Mouse (Mus musculus): ENCODE data around the gene Zc3h7b.

Zc3h7b gene

DNA sequence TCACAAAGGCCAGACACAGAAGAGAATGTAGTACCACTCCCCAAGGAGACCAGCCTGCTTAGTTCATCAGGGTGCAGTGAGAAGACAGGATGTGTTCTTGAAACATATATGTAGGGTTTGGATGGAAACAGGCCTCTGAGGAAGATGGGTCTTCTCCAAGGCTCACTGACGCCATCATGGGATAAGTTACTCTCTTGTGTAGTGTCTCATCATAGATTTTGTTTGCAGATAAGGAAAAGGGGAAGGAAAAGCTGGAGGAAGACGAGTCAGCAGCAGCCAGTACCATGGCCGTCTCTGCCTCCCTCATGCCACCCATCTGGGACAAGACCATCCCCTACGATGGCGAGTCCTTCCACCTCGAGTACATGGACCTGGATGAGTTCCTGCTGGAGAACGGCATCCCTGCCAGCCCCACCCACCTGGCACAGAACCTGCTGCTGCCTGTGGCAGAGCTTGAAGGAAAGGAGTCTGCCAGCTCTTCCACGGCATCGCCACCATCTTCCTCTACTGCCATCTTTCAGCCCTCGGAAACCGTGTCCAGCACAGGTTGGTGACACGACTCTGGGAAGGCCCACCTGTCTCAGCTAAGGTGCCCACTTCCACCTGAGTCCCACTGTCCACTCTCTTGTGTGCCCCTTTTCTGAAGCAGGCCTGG lies 70.0 kb downstream of the Zc3h7b start:
- DNase-seq (ENCODE audit: low spot score) = no peak

DNA sequence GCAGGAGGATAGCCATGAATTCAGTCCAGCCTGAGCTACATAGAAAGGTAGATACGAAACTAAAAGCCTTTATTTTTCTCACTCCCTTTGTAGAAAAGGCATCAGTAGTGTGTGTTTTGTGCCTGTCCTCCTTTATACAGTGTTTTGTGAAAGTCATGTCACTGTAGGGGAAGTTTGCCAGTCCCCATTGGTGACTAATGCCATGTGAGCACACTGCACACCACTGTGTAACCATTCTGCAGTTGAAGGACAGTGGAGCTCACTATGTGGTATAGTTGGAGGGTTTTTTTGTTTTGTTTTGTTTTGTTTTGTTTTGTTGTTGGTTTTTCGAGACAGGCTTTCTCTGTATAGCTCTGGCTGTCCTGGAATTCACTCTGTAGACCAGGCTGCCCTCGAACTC lies 73.5 kb downstream of the Zc3h7b start:
- DNase-seq (ENCODE audit: low spot score) = no peak

DNA sequence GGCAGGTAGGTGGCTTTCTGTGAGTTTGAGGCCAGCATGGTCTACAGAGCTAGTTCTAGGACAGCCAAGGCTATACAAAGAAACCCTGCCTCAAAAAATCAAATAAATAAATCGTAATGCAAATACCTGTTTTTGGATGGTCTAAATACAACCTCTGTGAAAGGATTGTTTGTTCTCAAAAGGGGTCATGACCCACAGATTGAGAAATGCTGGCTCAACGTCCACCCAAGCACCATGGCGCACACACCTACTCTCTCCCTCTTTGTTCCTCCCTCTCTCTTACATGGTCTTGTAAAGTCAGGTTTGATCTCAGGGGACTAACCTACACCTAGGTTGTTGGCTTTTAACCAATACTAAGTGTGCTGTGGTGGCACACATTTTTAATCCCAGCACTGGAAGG lies 77.8 kb downstream of the Zc3h7b start:
- DNase-seq (ENCODE audit: low spot score) = no peak

DNA sequence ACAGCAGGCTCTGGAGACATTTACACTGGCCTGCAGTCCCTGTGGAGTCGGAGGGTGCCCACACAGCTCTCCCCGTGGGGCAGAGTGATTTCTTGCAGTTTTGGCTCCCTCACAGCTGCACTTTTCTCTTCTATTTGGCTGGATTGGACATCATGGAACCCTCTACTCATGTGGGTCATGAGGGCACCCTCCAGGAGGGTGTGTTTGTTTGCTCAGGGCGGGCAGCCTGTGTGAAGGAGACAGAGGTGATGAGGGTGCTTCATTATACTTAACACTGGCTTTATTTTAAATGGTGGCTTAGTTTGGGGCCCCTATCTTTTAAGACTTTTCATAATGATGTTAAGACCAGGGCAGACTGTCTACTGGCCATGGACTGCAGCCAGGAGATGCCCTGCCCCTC lies 80.0 kb downstream of the Zc3h7b start:
- DNase-seq (ENCODE audit: low spot score) = no peak

DNA sequence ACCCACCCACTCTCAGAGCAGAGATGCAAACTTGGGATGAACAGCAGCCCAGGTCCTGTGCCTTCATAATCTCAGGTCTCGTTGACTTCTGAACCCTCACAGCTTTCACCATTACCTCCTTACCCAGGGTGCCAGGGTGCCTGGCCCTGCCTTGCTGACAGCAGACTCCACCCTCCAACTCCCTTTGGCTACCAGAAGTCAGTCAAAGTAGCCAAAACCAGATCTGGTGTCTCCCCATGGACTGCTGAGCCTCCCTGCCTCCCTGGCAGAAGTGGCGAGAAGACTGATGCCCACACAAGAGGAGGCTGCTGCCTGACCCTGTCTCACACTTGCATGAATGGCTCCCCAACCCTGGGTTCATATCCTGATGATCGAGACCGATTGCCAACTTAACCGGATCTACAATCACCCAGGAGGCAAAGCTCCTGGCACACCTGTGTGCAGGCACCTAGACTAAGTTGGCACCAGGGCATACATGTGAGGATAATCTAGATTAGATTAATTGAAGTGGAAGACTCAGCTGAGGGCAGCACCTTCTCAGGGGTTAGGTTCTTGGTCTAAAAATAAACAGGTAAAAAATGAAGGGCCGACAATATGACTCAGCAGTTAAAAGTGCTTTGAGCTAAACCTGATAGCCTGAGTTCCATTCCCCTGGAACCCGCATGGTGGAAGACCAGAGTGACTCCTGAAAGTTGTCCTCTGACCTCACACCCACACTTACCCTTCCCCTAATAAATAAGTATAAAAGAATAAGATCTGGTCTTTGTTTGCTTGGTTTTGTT lies 83.8 kb downstream of the Zc3h7b start:
- DNase-seq (ENCODE audit: low spot score) = no peak

DNA sequence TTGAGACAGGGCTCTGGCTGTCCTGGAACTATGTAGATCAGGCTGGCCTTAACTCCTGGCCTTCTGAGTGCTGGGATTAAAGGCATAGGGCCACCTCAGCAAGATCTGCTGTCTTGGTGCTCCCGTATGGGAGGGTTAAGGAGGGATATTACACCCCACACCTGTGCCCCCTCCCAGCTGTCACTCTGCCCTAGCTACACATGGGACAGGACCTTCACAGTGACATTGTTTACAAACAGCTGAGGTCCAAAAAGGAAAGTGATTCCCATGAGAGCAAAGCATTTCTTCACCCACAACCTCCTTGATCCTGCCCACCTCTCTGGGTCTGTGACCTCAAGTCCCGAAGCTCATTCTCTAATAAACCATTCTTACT lies 84.3 kb downstream of the Zc3h7b start:
- no peak for DNase-seq (ENCODE audit: low spot score)

DNA sequence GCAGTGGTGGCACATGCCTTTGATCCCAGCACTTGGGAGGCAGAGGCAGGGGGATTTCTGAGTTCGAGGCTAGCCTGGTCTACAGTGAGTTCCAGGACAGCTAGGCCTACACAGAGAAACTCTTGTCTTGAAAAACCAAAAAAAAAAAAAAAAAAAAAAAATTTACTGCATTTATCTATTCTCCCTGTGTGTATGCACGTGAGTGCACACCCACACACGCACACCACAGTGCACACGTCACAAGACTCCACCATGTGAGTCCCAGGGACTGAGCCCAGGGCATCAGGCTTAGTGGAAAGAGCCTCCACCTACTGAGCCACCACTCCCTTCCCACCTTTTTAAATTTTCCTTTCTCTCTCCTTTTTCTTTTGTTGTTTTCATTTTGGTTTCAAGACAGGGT lies 85.7 kb downstream of the Zc3h7b start:
- DNase-seq (ENCODE audit: low spot score) = no peak

DNA sequence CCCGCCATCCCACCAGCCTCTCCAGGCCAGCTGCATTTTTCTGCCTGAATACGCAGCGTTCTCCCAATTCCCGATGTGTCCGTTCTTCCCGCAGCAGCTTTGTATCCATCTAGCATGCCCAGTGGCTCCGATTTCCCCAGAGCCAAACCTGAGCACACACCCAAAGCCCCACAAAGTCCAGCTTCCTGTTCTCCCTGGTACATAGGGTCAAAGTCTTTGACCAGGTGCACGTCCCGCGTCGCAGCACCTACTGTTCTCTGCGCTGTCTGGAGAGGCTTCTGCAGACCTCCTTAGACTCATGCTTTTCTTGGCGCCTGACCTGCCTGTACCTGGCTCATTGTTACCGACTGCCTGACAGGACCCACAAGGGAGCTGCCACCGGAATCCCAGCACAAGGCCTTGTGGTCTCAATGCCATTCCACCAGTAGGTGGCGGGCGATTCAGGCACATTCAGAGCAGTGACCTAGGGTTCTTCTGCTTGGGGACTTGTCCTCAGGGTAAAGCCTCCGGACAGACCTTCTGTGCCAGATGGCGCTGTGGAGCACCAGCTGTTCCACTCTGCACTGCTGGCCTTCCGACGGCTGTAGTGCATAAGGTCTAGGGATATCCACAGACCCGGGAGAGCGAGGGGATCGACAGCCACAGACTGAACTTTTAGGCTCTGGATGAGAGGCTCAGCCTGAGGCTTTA lies 86.4 kb downstream of the Zc3h7b start:
- peak; percentile 70 for DNase-seq (ENCODE audit: low spot score)

DNA sequence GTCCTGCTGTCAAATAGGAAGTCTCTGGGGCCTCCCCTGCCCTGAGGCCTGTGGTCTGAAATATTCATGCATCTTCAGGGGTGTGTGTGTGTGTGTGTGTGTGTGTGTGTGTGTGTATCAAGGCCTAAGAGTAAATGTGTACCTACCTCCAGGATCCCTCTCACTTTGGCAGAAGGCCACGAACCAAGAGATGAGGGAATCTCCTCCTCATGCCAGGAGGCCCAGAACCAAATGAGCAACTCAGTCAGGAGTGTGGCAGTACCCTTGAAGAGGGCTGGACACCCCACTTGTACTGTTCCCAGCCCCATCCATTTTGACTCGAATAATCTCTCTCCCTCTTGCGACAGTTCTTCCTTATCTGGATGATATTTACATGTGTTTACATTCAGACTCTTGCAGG lies 87.4 kb downstream of the Zc3h7b start:
- no peak for DNase-seq (ENCODE audit: low spot score)

DNA sequence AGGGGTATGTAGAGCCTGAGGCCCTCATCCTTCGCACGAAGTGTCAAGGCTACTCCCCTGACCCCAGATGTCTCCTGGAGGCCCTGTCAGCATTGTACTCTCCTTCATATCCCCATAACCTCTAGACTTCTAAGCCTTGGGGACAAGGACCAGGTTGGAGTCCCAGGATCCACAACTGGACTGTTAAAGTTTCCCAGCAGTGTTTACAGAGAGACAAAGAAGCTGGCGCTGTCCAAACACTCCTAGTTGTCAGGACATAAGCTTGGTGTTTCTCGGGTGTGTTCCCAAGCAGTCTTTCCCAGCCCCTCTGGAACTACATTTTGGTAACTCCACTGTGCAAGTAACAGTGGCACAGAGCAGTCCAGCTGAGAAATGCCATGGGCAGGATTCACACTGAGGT lies 88.6 kb downstream of the Zc3h7b start:
- DNase-seq (ENCODE audit: low spot score) = no peak

DNA sequence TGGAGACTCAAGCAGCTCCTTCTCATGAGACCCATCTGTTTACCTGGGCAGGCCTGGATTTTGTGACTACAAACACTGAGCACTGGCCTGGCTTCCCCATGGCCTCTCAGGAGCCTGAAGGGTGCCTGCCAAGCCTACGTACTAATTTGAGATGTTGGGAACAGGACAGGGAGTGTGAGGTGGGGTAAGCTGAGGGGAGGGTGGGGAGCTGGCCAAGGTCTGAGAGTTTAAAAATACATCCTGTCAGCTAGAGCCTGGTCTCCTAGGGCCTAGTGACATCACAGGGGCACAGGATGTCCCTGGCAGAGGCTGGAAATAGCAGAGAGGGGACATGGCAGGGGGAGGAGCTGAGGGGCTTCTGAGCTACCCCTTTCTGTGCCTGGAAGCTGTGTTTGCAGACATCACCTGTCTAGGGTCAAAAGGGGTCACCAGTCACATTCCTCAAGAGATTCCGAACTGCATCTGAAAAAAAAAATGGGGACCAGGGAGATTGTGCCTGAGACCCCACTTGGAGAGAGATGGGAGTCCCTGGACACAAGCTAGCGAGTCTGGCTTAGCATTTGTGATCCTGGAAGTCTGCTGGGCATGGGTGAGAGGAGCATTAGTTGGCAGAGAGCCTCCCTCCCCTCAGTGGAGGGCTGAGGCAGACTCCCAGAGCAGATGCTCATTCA lies 89.4 kb downstream of the Zc3h7b start:
- no peak for DNase-seq (ENCODE audit: low spot score)

DNA sequence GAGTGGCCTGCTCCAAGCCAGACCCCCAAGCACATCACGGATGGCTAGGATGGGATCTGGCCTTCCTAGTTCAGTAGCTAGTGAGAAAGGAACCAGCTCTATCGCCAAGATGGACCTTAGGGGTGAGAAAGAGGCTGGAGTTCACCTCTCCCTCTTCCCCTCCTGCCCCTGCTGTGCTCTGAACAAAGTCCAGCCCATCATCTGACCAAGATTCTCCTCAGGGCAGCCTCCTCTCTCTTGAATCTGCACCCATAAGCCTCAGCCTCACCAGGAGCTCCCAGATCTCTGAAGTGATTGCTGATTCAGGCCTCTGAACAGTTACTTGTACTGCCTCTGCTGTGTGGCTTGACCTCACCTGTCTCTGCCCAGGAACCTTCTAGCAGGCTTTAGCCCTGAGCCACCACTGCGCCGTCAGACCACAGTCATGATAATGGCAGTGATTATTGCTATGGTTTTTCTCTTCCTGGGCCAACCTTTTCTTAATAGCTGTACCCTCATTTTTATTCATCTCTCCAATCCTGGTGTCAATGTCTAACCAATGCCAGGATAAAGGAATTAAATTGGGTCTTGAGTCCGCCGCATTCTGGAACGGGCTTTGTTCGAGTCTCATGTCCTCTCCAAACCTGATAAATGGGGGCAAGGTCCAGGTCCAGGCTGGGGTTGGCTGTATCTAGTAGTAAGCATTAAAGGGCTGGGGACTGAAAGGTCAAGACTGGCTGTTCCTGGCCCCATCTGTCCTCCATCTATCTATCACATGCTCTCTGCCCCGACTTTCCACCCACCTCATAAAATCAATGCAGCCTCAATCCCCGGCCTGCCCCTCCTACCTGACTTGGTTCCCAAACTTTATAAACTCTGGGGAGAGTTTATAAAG lies 90.4 kb downstream of the Zc3h7b start:
- no peak for DNase-seq (ENCODE audit: low spot score)

DNA sequence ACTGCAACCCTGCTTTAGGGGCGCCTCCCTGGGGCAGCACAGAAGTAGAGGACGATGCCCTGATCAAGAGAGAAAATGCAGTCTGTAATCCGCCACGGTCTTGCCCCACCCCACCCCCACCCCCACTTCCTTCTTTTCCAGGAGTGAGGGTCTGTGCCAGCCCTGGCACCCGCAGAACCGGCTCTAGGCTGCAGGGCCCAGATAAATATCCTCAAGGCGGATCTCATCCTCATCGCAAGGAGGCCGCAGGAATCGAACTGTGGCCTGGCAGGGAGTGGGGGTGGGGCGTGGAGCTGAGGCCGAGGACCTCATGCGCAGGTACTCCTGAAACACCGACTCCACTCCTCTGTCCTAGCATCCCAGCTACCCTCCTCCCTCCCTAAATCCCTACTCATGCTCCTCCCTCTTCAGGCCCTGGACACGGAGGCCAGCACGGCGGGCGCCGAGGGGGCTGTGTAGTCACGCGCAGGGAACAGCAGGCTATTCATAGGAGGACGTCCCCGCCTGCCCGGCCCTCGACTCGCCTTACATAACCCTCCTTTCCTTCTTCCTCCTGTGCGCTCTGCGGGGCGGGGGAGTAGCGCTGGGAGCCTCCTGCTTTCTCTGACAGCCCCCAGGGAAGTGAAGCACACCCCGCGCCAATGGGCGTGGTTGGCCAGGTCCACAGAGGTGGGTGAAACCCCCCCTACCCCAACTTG lies 91.4 kb downstream of the Zc3h7b start:
- DNase-seq (ENCODE audit: low spot score) = peak; percentile 63

DNA sequence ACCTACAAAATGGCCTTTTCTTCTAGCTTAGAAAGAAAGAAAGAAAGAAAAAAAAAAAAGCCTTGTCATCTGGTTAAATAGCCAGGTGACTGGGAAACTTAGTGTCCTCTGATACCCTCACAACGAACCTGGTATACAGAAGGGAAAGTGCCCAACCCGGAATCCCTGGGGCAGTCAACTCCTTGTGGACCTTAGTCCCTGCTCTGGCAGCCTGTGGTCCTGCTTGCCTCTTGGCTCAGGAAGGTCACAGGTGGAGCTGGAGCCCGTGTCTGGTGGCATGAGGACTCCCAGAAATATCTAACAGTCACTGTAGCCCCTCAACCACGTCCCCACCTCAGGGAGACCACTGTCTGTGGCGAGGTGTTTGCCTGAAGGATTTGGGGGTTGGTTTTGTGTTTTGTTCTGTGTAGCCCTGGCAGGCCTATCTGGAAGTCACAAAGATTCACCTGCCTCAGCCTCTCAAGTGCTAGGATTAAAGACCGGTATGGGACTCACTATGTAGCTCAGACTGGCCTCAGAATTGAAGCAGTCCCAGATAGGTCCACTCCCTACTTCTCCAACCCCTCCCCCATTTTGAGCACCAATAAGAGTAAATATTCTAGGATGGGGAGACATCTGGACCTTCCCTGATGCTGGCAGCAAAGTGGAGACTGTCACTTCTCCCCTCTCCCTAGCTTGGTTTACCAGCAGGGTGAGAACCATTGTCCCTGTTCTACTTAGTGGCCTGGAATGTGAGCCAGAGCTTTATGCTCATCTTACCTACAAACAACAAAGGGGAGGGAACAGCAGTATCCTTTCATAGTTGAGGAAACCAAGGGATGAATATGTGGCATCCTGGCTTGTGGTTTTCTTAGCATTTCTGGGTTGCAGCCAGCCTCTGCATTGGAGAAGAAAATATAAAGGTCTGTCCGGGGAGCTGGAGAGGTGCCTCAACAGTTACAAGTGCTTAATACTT lies 92.4 kb downstream of the Zc3h7b start:
- no peak for DNase-seq (ENCODE audit: low spot score)

DNA sequence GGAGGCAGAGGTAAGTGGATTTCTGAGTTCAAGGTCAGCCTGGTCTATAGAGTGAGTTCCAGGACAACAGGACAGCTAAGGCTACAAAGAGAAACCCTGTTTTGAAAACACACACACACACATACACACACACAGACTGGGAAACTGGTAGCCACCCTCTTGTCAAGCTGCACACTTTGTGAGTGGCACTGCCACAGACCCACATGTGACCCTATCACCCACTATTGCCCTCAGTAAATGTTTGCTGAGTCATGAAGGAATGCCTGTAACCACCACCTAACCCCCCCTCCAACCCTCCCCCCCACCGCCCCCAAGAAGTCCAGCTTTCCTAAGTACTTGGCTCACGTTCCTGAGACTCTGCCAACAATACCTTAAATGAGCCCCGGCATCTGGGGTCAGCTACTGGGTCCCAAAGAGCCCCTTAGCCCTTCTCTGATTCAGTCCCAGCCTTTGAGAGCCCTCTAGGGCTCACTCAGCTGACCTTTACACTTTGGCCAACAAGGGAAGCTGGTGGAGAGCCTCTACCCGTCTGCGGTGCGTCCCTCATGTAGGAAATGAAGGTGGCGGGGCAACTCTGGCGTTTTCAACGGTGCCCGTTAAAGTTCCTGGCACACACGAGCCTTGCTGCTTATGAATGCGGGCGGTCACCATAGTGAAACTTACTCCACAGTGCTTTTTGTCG lies 93.8 kb downstream of the Zc3h7b start:
- no peak for DNase-seq (ENCODE audit: low spot score)

DNA sequence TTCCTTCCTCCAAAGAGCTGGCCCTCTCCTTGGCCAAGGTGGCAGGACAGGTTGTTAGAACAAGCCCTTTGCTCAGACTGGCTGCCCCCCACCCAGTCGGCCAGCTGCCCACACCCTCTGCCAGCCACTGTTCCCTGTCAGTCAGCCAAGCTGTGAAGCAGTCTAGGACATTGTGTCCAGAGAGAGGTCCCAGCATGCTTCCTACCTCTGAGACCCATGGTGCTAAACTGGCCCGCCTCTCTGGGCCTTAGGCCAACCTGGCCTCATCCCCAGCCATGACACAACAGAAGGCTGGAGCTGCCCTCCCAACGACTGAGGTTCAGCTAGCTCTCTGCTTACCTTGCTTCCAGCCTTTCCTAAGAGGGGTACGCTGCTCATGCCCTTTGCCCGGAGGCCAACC lies 94.8 kb downstream of the Zc3h7b start:
- no peak for DNase-seq (ENCODE audit: low spot score)

DNA sequence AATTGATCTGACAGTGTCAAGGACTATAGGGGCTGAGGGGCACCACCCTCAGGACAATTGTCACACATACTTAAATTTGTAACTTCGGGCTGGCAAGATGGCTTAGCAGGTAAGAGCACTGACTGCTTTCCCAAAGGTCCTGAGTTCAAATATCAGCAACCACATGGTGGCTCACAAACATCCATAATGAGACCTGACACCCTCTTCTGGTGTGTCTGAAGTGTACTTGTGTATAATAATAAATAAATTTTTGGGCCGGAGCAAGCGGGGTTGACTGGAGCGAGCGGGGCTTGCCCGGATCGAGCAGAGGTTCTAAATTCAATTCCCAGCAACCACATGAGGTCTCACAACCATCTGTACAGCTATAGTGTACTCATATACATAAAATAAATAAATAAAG lies 95.4 kb downstream of the Zc3h7b start:
- no peak for DNase-seq (ENCODE audit: low spot score)

DNA sequence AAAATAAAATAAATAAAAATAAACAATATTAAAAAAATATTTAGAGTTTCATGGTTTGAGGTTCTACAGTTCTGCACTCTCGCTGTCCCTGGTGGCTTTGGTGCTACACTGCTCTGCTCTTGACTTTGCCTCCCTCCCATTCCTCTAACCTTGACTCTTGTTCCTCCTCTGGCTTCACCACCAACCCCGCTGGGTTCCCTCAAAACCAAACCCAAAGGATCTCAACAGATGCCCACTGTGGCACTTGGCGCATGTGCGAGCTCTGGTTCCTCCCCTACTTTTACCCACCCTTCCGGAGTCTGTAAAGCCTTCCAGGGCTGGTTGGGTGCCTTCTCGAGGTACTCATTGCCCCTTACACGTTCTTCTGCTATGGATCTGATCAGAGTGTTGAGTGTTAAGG lies 97.4 kb downstream of the Zc3h7b start:
- DNase-seq (ENCODE audit: low spot score) = no peak

DNA sequence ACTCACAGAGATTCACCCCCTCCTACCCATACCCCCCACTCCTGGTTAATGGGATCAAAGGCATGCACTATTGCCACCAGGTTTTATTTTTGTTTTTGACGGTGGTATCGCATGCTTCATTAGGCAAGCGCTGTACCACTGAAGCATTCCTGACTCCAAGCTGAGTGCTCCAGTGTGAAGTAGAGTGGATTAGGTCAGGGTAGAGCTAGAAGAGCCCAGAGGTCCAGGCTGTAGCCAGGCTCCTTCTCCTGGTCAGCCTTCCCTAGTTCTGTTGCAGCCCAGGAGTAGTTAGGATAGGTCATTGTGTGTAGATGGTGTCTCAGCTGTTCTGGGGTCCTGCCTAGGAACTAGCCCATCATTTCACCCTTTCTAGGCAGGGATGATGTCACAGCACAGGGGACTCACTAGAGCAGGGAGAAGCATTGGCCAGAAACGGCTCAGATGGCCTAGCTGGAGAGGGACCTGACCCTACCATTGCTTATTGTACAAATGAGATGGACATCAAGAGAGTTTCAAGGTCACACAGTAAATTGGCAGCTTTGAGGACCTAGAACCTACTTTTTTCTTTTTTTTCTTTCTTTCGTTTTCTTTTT lies 100.3 kb downstream of the Zc3h7b start:
- DNase-seq (ENCODE audit: low spot score) = no peak
